Mouse (Mus musculus): ENCODE data around the gene Vsx1.

- no peak for TF ChIP-seq EP300 (optimal IDR thresholded peaks at IDR 0.05)
- TF ChIP-seq CTCF (IDR thresholded peaks at IDR 0.05; ENCODE audit: low read depth), result no peak
Measured at GRCm38 (mm10) chr2:150673929-150674328, 15.2 kb downstream of the Vsx1 start.
